Mouse (Mus musculus) large intestine, adult 2 months (tissue): ENCODE measurements around the gene Anapc13. TPM values are rescaled to one million over a fixed set of nuclear protein-coding genes. Genes with fewer than 3 reads are reported as not detected.

Experiments
- DNase-seq: peaks from one replicate; pipeline ENCODE4 v3.0.0-alpha.2; 2012; ENCODE audit warnings: low read depth, low spot score
- WGBS: fragments of 180-500 bp; shearing (Covaris S2); methylation state at CpG from one replicate; pipeline ENCODE4 v1.1.7; 2018; 5-methylcytosine and 5-hydroxymethylcytosine counted together
- polyA plus RNA-seq: library from polyadenylated mRNA; depleted of rRNA; stranded (reverse); fragments of >200 nt; gene quantifications from 2 replicates; pipeline ENCODE4 v1.2.3, GENCODE M21; 2012; rRNA removed

The Anapc13 gene
- polyA plus RNA-seq, 1 experiment = 80.1 TPM

GRCm38 (mm10) chr9:102668906-102669305 is 42.8 kb downstream of the Anapc13 start:
- DNase-seq = no peak
- 88% methylated on average over 12 of the region's 12 CpGs for WGBS

GRCm38 (mm10) chr9:102673381-102673780 is 47.3 kb downstream of the Anapc13 start:
- 70% methylated on average over 7 of the region's 7 CpGs for WGBS
- DNase-seq = no peak

- 69% methylated on average over 5 of the region's 5 CpGs for WGBS
- DNase-seq = no peak
Measured at GRCm38 (mm10) chr9:102675922-102676321, 49.8 kb downstream of the Anapc13 start.

- WGBS = 55% methylated on average over 7 of the region's 7 CpGs
Measured at GRCm38 (mm10) chr9:102681470-102681869, 55.4 kb downstream of the Anapc13 start.

More at GRCm38 (mm10) chr9:102681470-102681869, 55.4 kb downstream of the Anapc13 start:
- no peak for DNase-seq

Other genes with a start within 250 kb of the Anapc13 start
- 0.31 and 1.4 TPM in 2 replicates for gene Ky, start 120.5 kb upstream of the Anapc13 start, polyA plus RNA-seq
- gene Cep63, start 238 bp downstream of the Anapc13 start, polyA plus RNA-seq = 1.8 and 2.7 TPM in 2 replicates
- gene Amotl2, start 90.4 kb downstream of the Anapc13 start, polyA plus RNA-seq = 6.9 and 9.4 TPM in 2 replicates
- 40.1 and 46.8 TPM in 2 replicates for gene Ryk, start 208.6 kb downstream of the Anapc13 start, polyA plus RNA-seq